Mouse (Mus musculus) ES-E14 (cell line): Measurements from ENCODE around the gene Zfp184. TPM values are rescaled to one million over a fixed set of nuclear protein-coding genes. Genes with fewer than 3 reads are reported as not detected.
"Not testable (repeated sequence)": the region's sequence is repeated elsewhere in the genome, so short reads cannot be mapped to it uniquely, and the experiment has no call there.

ENCODE experiments used
- DNase-seq: peaks from one replicate; pipeline ENCODE4 v3.0.0-alpha.2; 2013; ENCODE audit warnings: low read depth, low spot score
- H3K27ac ChIP-seq: 2 replicates; pipeline ENCODE4 v1.5.1; 2012; ENCODE audit warnings: low read depth, mild to moderate bottlenecking, low read length, moderate library complexity, mixed read lengths; ENCODE audit not compliant: poor library complexity, insufficient read depth, severe bottlenecking
- H3K36me3 ChIP-seq: 2 replicates; pipeline ENCODE4 v1.6.1; 2012; ENCODE audit warnings: mild to moderate bottlenecking, low read length, moderate library complexity, mixed read lengths; ENCODE audit not compliant: control insufficient read depth, poor library complexity, insufficient read depth, severe bottlenecking
- H3K4me1 ChIP-seq, 2 experiments: fragments of 150-350 bp in 1 of 2; sonication (generic) in 1 of 2; 2 replicates each; pipeline ENCODE4 v1.6.1; 2012; ENCODE audit warnings: low read length in 2 of 2, mild to moderate bottlenecking in 1 of 2, mixed read lengths in 1 of 2; ENCODE audit not compliant: control insufficient read depth in 2 of 2, insufficient read depth in 2 of 2, poor library complexity in 1 of 2
- H3K4me3 ChIP-seq, 2 experiments: fragments of 150-350 bp in 1 of 2; sonication (generic) in 1 of 2; 2 replicates each; pipeline ENCODE4 v1.5.1; 2012; ENCODE audit warnings: low read length in 2 of 2, low read depth in 1 of 2, mild to moderate bottlenecking in 1 of 2, mixed read lengths in 1 of 2; ENCODE audit not compliant: insufficient read depth in 1 of 2, poor library complexity in 1 of 2, severe bottlenecking in 1 of 2
- H3K9ac ChIP-seq: 2 replicates; pipeline ENCODE4 v1.6.1; 2012; ENCODE audit warnings: low read depth, mild to moderate bottlenecking, low read length, mixed read lengths; ENCODE audit not compliant: poor library complexity, insufficient read depth, severe bottlenecking
- H3K9me3 ChIP-seq: fragments of 150-350 bp; sonication (generic); 2 replicates; pipeline ENCODE4 v1.6.1; 2012; ENCODE audit warnings: low read depth, mild to moderate bottlenecking, low read length; ENCODE audit not compliant: control insufficient read depth, insufficient read depth
- CHD2 ChIP-seq: IDR thresholded peaks from 2 replicates; pipeline ENCODE4 v1.6.1; 2014; ENCODE audit warnings: mild to moderate bottlenecking, low read depth, low read length, inconsistent platforms
- HCFC1 ChIP-seq: IDR thresholded peaks from 2 replicates; pipeline ENCODE4 v1.6.1; 2012; ENCODE audit warnings: low read length, inconsistent platforms, borderline replicate concordance; ENCODE audit not compliant: insufficient read depth
- MAFK ChIP-seq: IDR thresholded peaks from 2 replicates; pipeline ENCODE4 v1.6.1; 2014; ENCODE audit warnings: mild to moderate bottlenecking, low read depth, low read length, inconsistent platforms; ENCODE audit not compliant: insufficient read depth
- ZC3H11A ChIP-seq: IDR thresholded peaks from 2 replicates; pipeline ENCODE4 v1.6.1; 2012; ENCODE audit warnings: low read depth, mild to moderate bottlenecking, inconsistent platforms, low read length, borderline replicate concordance
- ZNF384 ChIP-seq: IDR thresholded peaks from 2 replicates; pipeline ENCODE4 v1.6.1; 2012; ENCODE audit warnings: low read depth, low read length, inconsistent platforms
- in situ Hi-C, 2 experiments: fragments of 600-800 bp; cut with MboI; formaldehyde crosslinking; loops; one replicate each; pipeline ENCODE4 v1.15.1; 2025; ENCODE audit warnings: low sequenced_read_pairs in 2 of 2, inconsistent platforms in 1 of 2; ENCODE audit not compliant: unreplicated experiment in 2 of 2
- total RNA-seq: library from RNA; depleted of rRNA; stranded (reverse); fragments of 300-350 nt; gene quantifications from 2 replicates; pipeline ENCODE4 v1.2.3, GENCODE M21; 2012

Zfp184 gene
- total RNA-seq, 1 experiment, result 6.2 TPM

- not testable (repeated sequence) for DNase-seq, H3K9ac ChIP-seq
- in situ Hi-C loops, result loop anchor here (25.0 kb wide), 2 partner anchors 1405 to 1530 kb away; no protein-coding TSS in a partner anchor
These were observed 37.1 kb upstream of the Zfp184 start for GRCm38 (mm10) chr13:21907807-21908155.

DNA sequence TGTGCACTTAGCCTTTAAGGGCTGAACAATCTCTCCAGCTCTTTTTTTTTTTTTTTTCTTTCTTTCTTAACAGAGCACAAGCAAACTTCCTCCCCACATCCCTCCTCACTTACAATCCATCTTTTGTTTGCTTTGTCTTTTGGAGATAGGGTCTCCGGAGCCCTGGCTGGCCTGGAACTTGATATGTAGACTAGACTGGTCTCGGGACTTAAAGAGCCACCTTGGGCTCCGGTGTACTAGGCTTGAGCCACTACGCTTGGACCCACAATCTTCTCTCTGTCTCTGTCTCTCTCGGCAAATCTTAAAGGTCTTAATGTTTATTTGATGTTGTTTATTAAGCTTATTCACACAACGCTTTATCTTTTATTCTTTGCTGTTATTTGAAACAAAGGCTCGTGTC, 34.2 kb upstream of the Zfp184 start:
- Histone ChIP-seq H3K9ac (no peak overlapping the region; the same call in 1 of the 2 replicates), H3K27ac (no peak overlapping the region; the same call in 1 of the 2 replicates), H3K36me3 (no peaks in the 10 kb centered on the region), H3K4me3 (peak overlapping the region; percentile 52 to 60), H3K4me1 (no peaks in the 10 kb centered on the region; a peak in 1 of 4 replicates), H3K9me3 (no peaks in the 10 kb centered on the region)
- TF ChIP-seq CHD2, result no peak
- no peak for TF ChIP-seq HCFC1
- TF ChIP-seq ZC3H11A, result no peak
- TF ChIP-seq ZNF384, result no peak
- no peak for TF ChIP-seq MAFK
- DNase-seq, result no peak
- in situ Hi-C loops, result loop anchor here (25.0 kb wide), 2 partner anchors 1402 to 1527 kb away; no protein-coding TSS in a partner anchor

More at GRCm38 (mm10) chr13:21907807-21908155, 37.1 kb upstream of the Zfp184 start:
- not testable (repeated sequence) for H3K36me3 ChIP-seq, H3K9me3 ChIP-seq, H3K27ac ChIP-seq, H3K4me1 ChIP-seq
- H3K4me3 ChIP-seq, result peak overlapping the region; percentile 49 to 63
- peak; percentile 84 for TF ChIP-seq MAFK

GRCm38 (mm10) chr13:21911147-21911546, 33.7 kb upstream of the Zfp184 start:
- TF ChIP-seq MAFK (peak; percentile 88), ZC3H11A (no peak), CHD2 (no peak), HCFC1 (no peak), ZNF384 (no peak)
- Histone ChIP-seq H3K9ac (no peak overlapping the region; the same call in 1 of the 2 replicates), H3K4me1 (peaks cover 0 to 2% of the 10 kb centered on the region in 2 experiments; a peak in 1 of 4 replicates), H3K27ac (no peak overlapping the region; the same call in 1 of the 2 replicates), H3K36me3 (no peaks in the 10 kb centered on the region), H3K9me3 (no peaks in the 10 kb centered on the region), H3K4me3 (peak overlapping the region; percentile 52 to 60)
- DNase-seq, result no peak
- in situ Hi-C loops, result loop anchor here (25.0 kb wide), 2 partner anchors 1401 to 1526 kb away; no protein-coding TSS in a partner anchor

- Histone ChIP-seq H3K27ac (no peak overlapping the region), H3K9ac (peak overlapping the region; percentile 36; the same call in 1 of the 2 replicates), H3K36me3 (no peaks in the 10 kb centered on the region), H3K9me3 (no peaks in the 10 kb centered on the region), H3K4me1 (peaks cover 0 to 2% of the 10 kb centered on the region in 2 experiments; a peak in 1 of 4 replicates), H3K4me3 (peak overlapping the region; percentile 58)
- no peak for TF ChIP-seq ZC3H11A
- no peak for TF ChIP-seq ZNF384
- no peak for TF ChIP-seq CHD2
- no peak for TF ChIP-seq MAFK
- TF ChIP-seq HCFC1, result no peak
- in situ Hi-C loops, result loop anchor here (25.0 kb wide), 2 partner anchors 1398 to 1523 kb away; no protein-coding TSS in a partner anchor
- DNase-seq, result no peak
These were observed 31.0 kb upstream of the Zfp184 start for GRCm38 (mm10) chr13:21913854-21914253.

- peak overlapping the region; percentile 41 for H3K9ac ChIP-seq
- in situ Hi-C loops, result loop anchor here (25.0 kb wide), 2 partner anchors 1398 to 1523 kb away; no protein-coding TSS in a partner anchor
- H3K9me3 ChIP-seq, result no peaks in the 10 kb centered on the region
- H3K4me3 ChIP-seq, result peak overlapping the region; percentile 58
- H3K4me1 ChIP-seq, result peaks cover 0 to 2% of the 10 kb centered on the region in 2 experiments; a peak in 1 of 4 replicates
- H3K36me3 ChIP-seq, result no peaks in the 10 kb centered on the region
- no peak overlapping the region for H3K27ac ChIP-seq
- peak; percentile 91 for DNase-seq
- TF ChIP-seq MAFK, result peak; percentile 92
- TF ChIP-seq CHD2, result no peak
- TF ChIP-seq ZC3H11A, result no peak
These were observed 30.3 kb upstream of the Zfp184 start for GRCm38 (mm10) chr13:21914599-21914998.
